ENCODE assay signal across 29 mouse cellular contexts in the genomic region with DNA sequence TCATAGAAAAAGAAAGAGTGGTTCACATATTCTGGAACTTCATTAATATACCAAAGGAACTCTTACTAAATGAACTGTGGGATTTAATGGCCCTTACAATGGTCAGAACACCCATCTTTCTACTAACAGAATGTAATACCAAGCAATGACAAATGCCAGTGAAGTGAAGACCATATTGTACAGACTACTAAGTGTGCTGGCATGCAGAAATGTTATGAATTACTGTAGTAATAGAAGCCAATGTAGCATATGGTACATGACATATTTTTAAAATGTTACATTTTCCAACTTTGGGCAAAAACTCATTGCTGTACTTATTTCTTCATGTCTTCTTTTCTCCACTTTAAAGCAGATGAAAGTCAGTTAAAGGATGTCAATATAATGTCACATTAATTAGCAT.
DNase-seq lines count a peak whose midpoint lies in the region; ATAC-seq lines count a peak whose summit lies in the region.
"Had no signal": no experiment of that assay in that cellular context is flagged by ENCODE, and none has a peak within 500 bp of the region (broad histone marks: within the 10 kb centered on the region; RNA-seq: fewer than 3 reads in every experiment).

No protein-coding gene starts in this region.

- peak; percentile 77 for ATAC-seq in forebrain, embryonic 16.5 days
- ATAC-seq: CD4-positive, CD25-positive, alpha-beta regulatory T cell, adult 4 months; hindbrain, postnatal 0 days; inflammation-experienced regulatory T-cells, adult 6 months; intestine, embryonic 16.5 days had no signal

- no peaks in the 10 kb centered on the region for H3K9me3 ChIP-seq in forebrain, embryonic 16.5 days (ENCODE audit: control insufficient read depth, low read length)
- no peaks in the 10 kb centered on the region for H3K9me3 ChIP-seq in forebrain, embryonic 10.5 days
- H3K9me3 ChIP-seq: embryonic facial prominence, embryonic 10.5 days; embryonic facial prominence, embryonic 13.5 days; heart, embryonic 10.5 days; heart, embryonic 13.5 days had no signal

- H3K27ac ChIP-seq in forebrain, embryonic 16.5 days (ENCODE audit: low read length): no peak overlapping the region
- no peak overlapping the region for H3K27ac ChIP-seq in forebrain, embryonic 10.5 days
- H3K27ac ChIP-seq: embryonic facial prominence, embryonic 10.5 days; embryonic facial prominence, embryonic 13.5 days; heart, adult 2 months; heart, embryonic 10.5 days; heart, embryonic 13.5 days; hindbrain, embryonic 14.5 days; hindbrain, postnatal 0 days had no signal

- no peak overlapping the region for H3K4me2 ChIP-seq in forebrain, embryonic 16.5 days (ENCODE audit: low read length)
- H3K4me2 ChIP-seq: embryonic facial prominence, embryonic 13.5 days; heart, embryonic 13.5 days; hindbrain, embryonic 14.5 days had no signal

- H3K9ac ChIP-seq in forebrain, embryonic 16.5 days (replicated peaks; ENCODE audit: low read depth, low read length): no peak overlapping the region
- H3K9ac ChIP-seq: embryonic facial prominence, embryonic 13.5 days; heart, embryonic 13.5 days; hindbrain, embryonic 14.5 days had no signal

- no peaks in the 10 kb centered on the region for H3K4me1 ChIP-seq in forebrain, embryonic 16.5 days (replicated peaks; ENCODE audit: control insufficient read depth, insufficient read depth, low read length)
- H3K4me1 ChIP-seq in forebrain, embryonic 10.5 days: no peaks in the 10 kb centered on the region
- H3K4me1 ChIP-seq: embryonic facial prominence, embryonic 10.5 days; embryonic facial prominence, embryonic 13.5 days; heart, embryonic 10.5 days; heart, embryonic 13.5 days had no signal

- no peak overlapping the region for H3K4me3 ChIP-seq in forebrain, embryonic 16.5 days (replicated peaks; ENCODE audit: low read length)
- no peak overlapping the region for H3K4me3 ChIP-seq in forebrain, embryonic 10.5 days
- H3K4me3 ChIP-seq: embryonic facial prominence, embryonic 10.5 days; embryonic facial prominence, embryonic 13.5 days; erythroblast, embryonic 14.5 days; heart, adult 2 months; heart, embryonic 10.5 days; heart, embryonic 13.5 days had no signal

- H3K27me3 ChIP-seq in forebrain, embryonic 16.5 days (replicated peaks; ENCODE audit: control insufficient read depth, insufficient read depth, low read length): no peaks in the 10 kb centered on the region
- H3K27me3 ChIP-seq in forebrain, embryonic 10.5 days (ENCODE audit: poor library complexity, severe bottlenecking): no peaks in the 10 kb centered on the region
- H3K27me3 ChIP-seq: embryonic facial prominence, embryonic 13.5 days; heart, embryonic 13.5 days had no signal

- DNase-seq in forebrain, embryonic 10.5 days (ENCODE audit: extremely low spot score, low spot score): no peak
- DNase-seq in layer of hippocampus, adult 9-10 months (ENCODE audit: low spot score): peak; percentile 15
- DNase-seq in layer of hippocampus, adult 9-11 months: no peak
- peak; percentile 22 for DNase-seq in brain, embryonic 18.5 days (ENCODE audit: low read depth, low spot score)
- DNase-seq in cerebellum, adult 11-12 months: no peak
- DNase-seq: adrenal gland, adult 2 months; adrenal gland, postnatal 14 days; cerebellum, adult 11 months; cerebellum, adult 8-10 months; cerebellum, postnatal 10 days; cerebellum, postnatal 36 days; embryo, embryonic 11 days; gastrocnemius, postnatal 10 days; gastrocnemius, postnatal 36 days; heart, adult 2 months; heart, postnatal 14 days; heart, postnatal 4 days; kidney, adult 18-20 months had no signal

- no peaks in the 10 kb centered on the region for H3K36me3 ChIP-seq in forebrain, embryonic 16.5 days (ENCODE audit: control insufficient read depth, insufficient read depth)
- no peaks in the 10 kb centered on the region for H3K36me3 ChIP-seq in forebrain, embryonic 10.5 days (replicated peaks)
- H3K36me3 ChIP-seq: embryonic facial prominence, embryonic 10.5 days; embryonic facial prominence, embryonic 13.5 days; heart, embryonic 10.5 days; heart, embryonic 13.5 days had no signal

Comparison
In these comparisons a context has a peak if more than half of its experiments do, and no peak if none do; other contexts are left out.
1. DNase-seq: peak in layer of hippocampus, adult 9-10 months (single experiment) and brain, embryonic 18.5 days (single experiment); none in forebrain, embryonic 10.5 days (single experiment), layer of hippocampus, adult 9-11 months (single experiment) and cerebellum, adult 11-12 months (single experiment).